Mouse (Mus musculus): ENCODE results near the gene Slc16a6.

DNA sequence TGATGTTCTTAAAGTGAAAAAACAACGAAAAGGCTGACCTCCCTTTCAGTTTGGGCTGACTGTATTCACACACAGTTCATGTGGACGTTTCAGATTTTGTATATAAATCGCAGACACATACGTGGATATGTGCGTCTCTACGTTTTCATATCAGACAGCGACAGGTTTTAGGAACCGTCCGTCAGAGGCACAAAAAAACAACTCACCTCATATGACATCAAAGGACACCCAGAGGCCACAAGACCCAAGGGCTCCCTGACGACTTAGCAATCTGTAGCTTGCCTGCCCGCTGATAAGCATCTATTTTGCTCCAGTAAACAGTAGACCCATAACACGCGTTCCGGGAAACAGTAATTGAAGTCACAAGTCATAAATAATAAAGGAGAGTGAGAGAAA is 52.8 kb downstream of the Slc16a6 start:
- TF ChIP-seq EP300 (IDR thresholded peaks at IDR 0.05; ENCODE audit: low read depth) (no peak), CTCF (IDR thresholded peaks at IDR 0.05; ENCODE audit: low read depth) (no peak)
